Mouse (Mus musculus): ENCODE data around the gene Rpl36-ps4. TPM values are rescaled to one million over a fixed set of nuclear protein-coding genes. Genes with fewer than 3 reads are reported as not detected.
A peak's percentile ranks its signal among the peaks of the same experiment; 100 is the strongest.

The Rpl36-ps4 gene
- polyA plus RNA-seq (2016; fragmentation: Nextera tagmentation; extraction: Ambion mirVana) = not detected in 2 replicates

DNA sequence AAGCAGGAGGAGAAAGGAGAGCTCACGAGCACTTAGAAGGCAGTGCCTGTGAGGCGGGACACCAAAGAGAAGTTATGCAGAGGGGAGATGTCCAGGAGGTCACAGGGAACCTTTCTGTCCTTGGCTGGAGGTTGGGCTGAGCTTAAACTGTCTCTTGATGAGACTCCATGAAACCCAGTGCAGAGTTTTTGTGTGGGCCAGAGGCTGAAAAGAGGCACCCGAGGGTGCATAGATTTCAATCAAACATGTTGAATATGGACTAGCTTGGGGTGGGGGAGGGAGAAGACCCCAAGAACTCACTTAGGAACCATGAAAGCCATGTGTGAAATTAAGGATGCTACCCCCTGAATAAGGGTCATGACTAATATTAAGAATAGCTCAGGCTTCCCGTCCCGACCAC lies at the start of gene Rpl36-ps4:
Rpl36-ps4 (plus strand) TSS at position 301 of the 400 bp plus-strand sequence.
- H3K4me3 ChIP-seq = no peak within 1 kb of the TSS
- H3K9ac ChIP-seq = no peak within 1 kb of the TSS
- H3K27me3 ChIP-seq (replicated peaks) = no peaks in the 10 kb centered on the region
- H3K4me2 ChIP-seq = no peak within 1 kb of the TSS
- no peaks in the 10 kb centered on the region for H3K36me3 ChIP-seq
- ATAC-seq (ENCODE audit: insufficient number of reproducible peaks, low FRiP score) = no peak
- H3K4me1 ChIP-seq (replicated peaks) = peaks cover 8% of the 10 kb centered on the region; the same call in 1 of the 2 replicates
- H3K27ac ChIP-seq (ENCODE audit: poor library complexity, severe bottlenecking) = no peak within 1 kb of the TSS
- no peaks in the 10 kb centered on the region for H3K9me3 ChIP-seq (replicated peaks)
- WGBS = 76% methylated on average over 5 of the region's 5 CpGs

DNA sequence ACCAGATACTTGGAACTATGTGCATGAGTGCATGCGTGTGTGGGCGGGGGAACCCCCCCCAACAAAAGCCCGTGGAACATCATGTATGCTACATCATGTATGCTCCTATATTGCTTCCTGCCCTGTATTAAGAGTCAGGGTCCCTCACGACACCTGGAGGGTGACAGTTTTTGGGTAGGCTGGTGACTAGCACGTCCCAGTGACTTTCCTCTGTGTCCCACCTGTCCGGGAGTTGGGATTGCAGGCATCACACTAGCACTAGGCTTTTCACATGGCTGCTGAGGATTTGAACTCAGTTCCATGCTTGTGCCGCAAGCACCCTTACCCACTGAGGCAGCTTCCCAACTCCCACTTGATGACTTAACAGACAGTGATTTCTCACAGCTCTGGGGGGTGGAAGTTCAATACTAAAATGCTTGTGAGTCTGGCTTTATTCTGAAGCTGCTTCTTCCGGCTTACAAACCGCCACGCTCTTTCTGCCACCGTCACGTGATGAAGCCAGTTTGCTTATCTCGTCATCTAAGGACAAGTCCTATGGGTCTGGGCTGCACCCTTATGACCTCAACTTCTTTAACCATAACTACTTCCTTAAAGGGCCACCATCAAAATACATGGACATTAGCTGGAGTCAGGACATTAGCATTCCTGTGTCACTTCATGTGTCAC lies 49.2 kb upstream of the Rpl36-ps4 start:
- WGBS = 80% methylated on average over 13 of the region's 13 CpGs

DNA sequence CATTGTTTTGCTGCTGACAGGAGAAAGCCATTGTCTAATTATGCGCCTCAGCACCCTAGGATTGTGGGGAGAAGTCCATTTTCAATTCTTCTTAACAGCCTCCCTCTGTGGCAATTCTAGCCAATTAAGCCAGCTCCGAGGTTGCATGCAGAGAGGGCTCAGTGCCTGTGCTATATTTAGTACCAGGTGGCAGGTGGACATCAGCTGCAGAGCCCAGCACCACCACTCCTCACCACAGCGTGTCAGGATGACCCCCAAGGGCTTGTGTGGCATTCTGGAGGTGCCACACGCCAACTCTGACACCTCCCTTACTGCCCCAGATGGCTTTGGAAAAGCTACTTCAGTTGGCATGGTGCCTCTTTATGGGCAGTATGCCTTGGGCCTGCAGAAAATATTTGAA lies 48.5 kb upstream of the Rpl36-ps4 start:
- H3K4me3 ChIP-seq = no peak overlapping the region
- ATAC-seq (ENCODE audit: insufficient number of reproducible peaks, low FRiP score) = no peak
- 44% methylated on average over 4 of the region's 4 CpGs for WGBS

More for the DNA sequence above, 49.2 kb upstream of the Rpl36-ps4 start:
- Histone ChIP-seq H3K9me3 (replicated peaks) (no peaks in the 10 kb centered on the region), H3K4me1 (replicated peaks) (peaks cover 14% of the 10 kb centered on the region), H3K4me2 (no peak overlapping the region), H3K4me3 (no peak overlapping the region), H3K27me3 (replicated peaks) (peaks cover 6% of the 10 kb centered on the region; the same call in 1 of the 2 replicates), H3K9ac (no peak overlapping the region), H3K36me3 (no peaks in the 10 kb centered on the region), H3K27ac (ENCODE audit: poor library complexity, severe bottlenecking) (no peak overlapping the region)
- no peak for ATAC-seq (ENCODE audit: insufficient number of reproducible peaks, low FRiP score)

DNA sequence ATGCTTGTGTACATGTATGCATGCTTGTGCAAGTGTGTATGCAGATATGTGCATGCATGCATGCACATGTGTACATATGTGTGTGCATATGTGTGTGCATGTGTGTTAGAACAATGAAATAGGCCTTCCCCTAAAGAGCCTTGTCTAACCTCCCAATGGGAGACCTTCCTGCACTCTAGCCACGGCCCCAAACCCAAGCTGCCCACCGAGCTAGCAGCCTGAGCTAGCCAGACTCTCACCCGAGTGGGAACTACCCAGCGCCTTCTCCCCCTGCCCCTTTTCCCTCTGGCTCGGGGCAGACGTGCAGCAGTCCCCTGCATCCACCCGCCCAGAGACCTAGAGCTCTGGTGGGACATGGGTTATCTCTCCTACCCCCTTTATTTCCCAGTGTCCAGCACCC lies 47.3 kb upstream of the Rpl36-ps4 start:
- ATAC-seq (ENCODE audit: insufficient number of reproducible peaks, low FRiP score) = no peak
- H3K36me3 ChIP-seq = no peaks in the 10 kb centered on the region
- no peak overlapping the region for H3K9ac ChIP-seq
- peaks cover 21% of the 10 kb centered on the region for H3K4me1 ChIP-seq (replicated peaks)
- peaks cover 6% of the 10 kb centered on the region; the same call in 1 of the 2 replicates for H3K27me3 ChIP-seq (replicated peaks)
- 62% methylated on average over 7 of the region's 7 CpGs for WGBS
- H3K9me3 ChIP-seq (replicated peaks) = no peaks in the 10 kb centered on the region
- H3K4me3 ChIP-seq = no peak overlapping the region
- no peak overlapping the region for H3K4me2 ChIP-seq
- H3K27ac ChIP-seq (ENCODE audit: poor library complexity, severe bottlenecking) = no peak overlapping the region

More for the DNA sequence above, 48.5 kb upstream of the Rpl36-ps4 start:
- no peak overlapping the region for H3K9ac ChIP-seq
- peaks cover 6% of the 10 kb centered on the region; the same call in 1 of the 2 replicates for H3K27me3 ChIP-seq (replicated peaks)
- H3K4me2 ChIP-seq = no peak overlapping the region
- no peaks in the 10 kb centered on the region for H3K36me3 ChIP-seq
- H3K27ac ChIP-seq (ENCODE audit: poor library complexity, severe bottlenecking) = no peak overlapping the region
- H3K9me3 ChIP-seq (replicated peaks) = no peaks in the 10 kb centered on the region
- peaks cover 16% of the 10 kb centered on the region for H3K4me1 ChIP-seq (replicated peaks)

DNA sequence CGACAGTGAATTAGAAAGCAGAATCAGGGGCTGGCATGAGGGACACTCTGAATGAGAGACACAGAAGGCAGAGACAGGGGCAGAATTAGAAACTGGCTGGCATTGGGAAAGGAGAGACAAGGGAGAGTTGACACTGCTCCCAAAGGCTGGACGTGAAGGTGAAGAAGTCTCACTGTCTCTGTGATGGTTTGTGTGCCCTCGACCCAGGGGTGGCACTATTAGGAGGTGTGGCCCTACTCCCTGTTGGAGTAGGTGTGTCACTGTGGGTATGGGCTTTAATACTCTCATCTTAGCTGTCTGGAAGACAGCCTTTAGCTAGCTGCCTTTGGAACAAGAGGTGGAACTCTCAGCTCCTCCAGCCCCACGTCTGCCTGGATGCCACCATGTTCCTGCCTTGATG lies 46.8 kb upstream of the Rpl36-ps4 start:
- H3K36me3 ChIP-seq = no peaks in the 10 kb centered on the region
- no peak overlapping the region for H3K4me3 ChIP-seq
- peaks cover 21% of the 10 kb centered on the region for H3K4me1 ChIP-seq (replicated peaks)
- H3K9ac ChIP-seq = no peak overlapping the region
- H3K27me3 ChIP-seq (replicated peaks) = peaks cover 6% of the 10 kb centered on the region; the same call in 1 of the 2 replicates
- H3K27ac ChIP-seq (ENCODE audit: poor library complexity, severe bottlenecking) = no peak overlapping the region
- no peaks in the 10 kb centered on the region for H3K9me3 ChIP-seq (replicated peaks)
- WGBS = 83% methylated on average over 4 of the region's 4 CpGs
- H3K4me2 ChIP-seq = no peak overlapping the region
- no peak for ATAC-seq (ENCODE audit: insufficient number of reproducible peaks, low FRiP score)

DNA sequence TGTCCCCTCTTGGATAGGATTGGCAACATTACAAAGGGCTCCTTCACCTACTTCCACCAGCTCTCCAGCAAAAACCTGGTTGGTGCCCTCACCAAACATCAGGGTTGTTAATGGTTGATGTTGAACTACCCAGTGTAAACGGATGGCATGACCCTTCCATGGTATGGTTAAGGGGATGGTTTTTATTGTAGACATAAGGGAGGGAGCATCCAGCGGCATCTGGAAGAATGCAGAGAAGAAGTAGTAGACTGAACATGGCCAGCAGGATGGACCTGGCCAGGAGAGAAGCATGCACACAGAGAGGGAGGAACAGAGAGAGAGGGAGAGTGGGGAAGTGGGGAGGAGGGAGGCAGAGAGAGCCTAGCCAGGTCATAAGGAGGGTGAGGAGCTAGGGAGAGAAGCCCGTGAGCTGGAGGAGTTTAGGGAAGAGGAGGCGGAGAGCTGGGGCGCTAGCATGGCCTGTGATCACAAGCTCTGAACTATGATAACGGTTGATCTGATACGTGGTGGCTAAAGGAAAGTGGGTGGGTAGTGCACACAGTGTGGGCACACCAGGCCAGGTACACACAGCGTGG lies 45.3 kb upstream of the Rpl36-ps4 start:
- H3K9me3 ChIP-seq (replicated peaks) = no peaks in the 10 kb centered on the region
- peaks cover 21% of the 10 kb centered on the region for H3K4me1 ChIP-seq (replicated peaks)
- no peak overlapping the region for H3K4me2 ChIP-seq
- no peaks in the 10 kb centered on the region for H3K36me3 ChIP-seq
- no peak overlapping the region for H3K9ac ChIP-seq
- WGBS = 81% methylated on average over 8 of the region's 8 CpGs
- H3K27me3 ChIP-seq (replicated peaks) = peaks cover 6% of the 10 kb centered on the region; the same call in 1 of the 2 replicates
- ATAC-seq (ENCODE audit: insufficient number of reproducible peaks, low FRiP score) = no peak
- H3K27ac ChIP-seq (ENCODE audit: poor library complexity, severe bottlenecking) = no peak overlapping the region
- no peak overlapping the region for H3K4me3 ChIP-seq

DNA sequence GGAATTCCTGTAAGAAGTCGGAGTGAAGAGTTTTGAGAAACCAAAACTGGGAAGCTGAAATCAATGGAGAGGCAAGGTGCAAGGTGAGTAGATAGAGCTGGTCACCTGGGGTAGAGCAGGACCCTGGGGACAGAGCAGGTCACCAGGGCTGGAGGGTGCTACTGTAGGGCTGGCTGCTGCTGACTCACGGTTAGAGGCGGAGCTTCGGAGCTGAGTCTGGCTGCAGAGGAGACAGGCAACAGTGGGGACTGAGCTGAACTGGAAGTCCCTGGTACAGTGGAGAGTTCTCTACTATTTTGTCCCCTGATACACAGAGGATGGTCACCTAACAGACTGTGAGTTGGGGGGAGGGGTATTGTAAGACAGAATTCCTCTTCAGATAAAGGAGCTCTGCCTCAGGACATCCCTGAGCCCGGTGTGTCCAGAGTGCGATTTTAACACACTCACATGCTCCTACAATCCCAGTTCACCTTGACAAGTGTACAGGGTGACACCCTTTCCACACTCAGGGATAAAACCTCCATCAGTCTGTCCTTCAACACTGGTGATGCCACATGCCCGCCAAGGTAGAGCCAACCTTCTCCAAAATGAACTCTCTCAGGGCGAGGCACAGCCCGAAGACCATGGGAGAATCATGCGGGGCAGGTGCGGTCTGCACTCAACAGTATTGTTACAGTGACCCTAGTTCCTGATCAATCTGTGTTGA lies 44.3 kb upstream of the Rpl36-ps4 start:
- Histone ChIP-seq H3K27ac (ENCODE audit: poor library complexity, severe bottlenecking) (no peak overlapping the region), H3K4me3 (no peak overlapping the region), H3K4me1 (replicated peaks) (peaks cover 21% of the 10 kb centered on the region), H3K9ac (no peak overlapping the region), H3K9me3 (replicated peaks) (no peaks in the 10 kb centered on the region), H3K27me3 (replicated peaks) (peaks cover 6% of the 10 kb centered on the region; the same call in 1 of the 2 replicates), H3K4me2 (no peak overlapping the region), H3K36me3 (no peaks in the 10 kb centered on the region)
- 69% methylated on average over 11 of the region's 11 CpGs for WGBS
- ATAC-seq (ENCODE audit: insufficient number of reproducible peaks, low FRiP score) = no peak

DNA sequence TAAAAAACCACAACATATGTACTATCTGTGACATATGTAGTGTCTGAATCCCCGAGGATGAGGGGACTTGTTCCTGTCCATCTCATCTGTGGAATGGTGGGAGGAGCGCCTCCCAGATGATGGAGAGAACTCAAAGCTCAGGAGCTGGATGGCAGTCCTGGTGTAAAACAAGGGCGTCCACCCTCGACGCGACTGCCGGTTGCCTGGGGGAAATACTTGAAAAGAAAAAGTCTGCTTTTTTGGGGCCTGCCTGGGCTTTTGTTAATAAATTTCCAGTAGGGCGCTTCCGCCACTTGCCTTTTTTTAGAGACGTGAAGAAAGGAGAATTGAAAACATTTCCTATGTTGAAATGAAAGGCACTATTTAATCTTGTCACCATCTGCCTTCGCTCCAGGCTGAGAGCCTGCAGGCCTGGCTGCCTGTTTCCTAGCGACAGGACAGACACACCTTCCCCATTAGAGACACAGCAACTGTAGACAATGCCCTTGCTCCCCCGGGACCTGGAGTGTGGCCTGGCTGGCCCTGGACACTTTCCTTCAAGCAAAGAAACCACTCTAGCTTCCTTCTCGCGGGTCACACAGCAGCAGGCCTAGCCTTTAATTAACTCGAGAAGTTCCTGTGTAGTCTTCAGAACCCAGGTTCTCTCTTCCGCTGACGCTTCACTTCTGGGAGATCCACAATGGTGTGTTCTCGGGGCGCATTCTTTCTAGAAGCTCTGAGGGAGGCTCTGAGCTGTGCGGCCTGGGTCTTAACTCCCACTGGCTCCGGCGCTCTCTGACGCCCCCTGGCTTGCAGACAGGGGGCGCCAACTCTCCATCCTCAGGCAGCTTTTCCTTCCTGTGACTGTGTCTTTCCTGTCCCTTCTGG lies 43.3 kb upstream of the Rpl36-ps4 start:
- ATAC-seq (ENCODE audit: insufficient number of reproducible peaks, low FRiP score) = peak; percentile 77; the same call in 1 of the 2 replicates
- H3K4me3 ChIP-seq = no peak overlapping the region
- WGBS = 23% methylated on average over 25 of the region's 25 CpGs

DNA sequence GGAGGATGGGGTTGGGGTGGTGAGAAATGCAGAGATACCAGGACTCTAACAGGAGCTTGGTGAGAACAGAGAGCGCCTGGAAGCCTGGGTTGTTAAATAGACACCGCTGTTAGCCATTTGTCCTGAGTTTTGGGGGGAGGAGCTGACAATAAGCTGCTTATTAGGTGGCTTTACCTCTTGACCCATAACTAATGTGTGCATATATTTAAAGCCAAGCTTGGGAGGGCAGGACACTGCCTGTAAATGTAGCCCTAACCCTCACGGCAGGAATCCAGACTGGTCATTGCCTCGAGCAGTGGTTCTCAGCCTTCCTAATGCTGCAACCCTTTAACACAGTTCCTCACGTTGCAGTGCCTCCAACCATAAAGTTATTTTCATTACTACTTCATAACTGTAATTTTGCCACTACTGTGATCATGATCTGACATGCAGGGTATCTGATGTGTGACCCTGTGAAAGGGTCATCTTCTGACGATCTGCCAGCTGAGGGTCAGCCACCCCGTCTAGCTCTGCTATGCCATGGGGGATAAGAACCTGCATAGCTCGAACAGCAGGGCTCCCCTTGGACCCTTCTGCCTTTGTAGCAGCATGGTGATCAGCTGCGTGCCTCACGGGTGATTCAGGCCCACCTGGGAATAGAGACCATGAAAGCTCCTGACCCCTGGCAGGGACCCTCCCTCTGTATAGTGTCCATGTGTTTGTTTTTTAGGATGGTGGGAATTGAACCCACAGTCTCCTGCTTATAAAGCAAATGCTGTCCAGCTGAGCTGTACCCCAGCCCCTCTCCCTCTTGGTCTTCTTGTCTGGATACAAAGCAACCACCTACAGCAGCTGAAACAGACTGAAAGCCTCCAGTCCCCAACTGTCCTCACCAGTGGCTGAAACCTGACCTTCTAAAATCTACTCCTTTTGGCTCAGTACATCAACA lies 42.0 kb upstream of the Rpl36-ps4 start:
- H3K9ac ChIP-seq = no peak overlapping the region
- no peak overlapping the region for H3K4me2 ChIP-seq
- H3K27ac ChIP-seq (ENCODE audit: poor library complexity, severe bottlenecking) = no peak overlapping the region
- no peaks in the 10 kb centered on the region for H3K9me3 ChIP-seq (replicated peaks)
- no peaks in the 10 kb centered on the region for H3K36me3 ChIP-seq
- peaks cover 6% of the 10 kb centered on the region; the same call in 1 of the 2 replicates for H3K27me3 ChIP-seq (replicated peaks)
- 66% methylated on average over 10 of the region's 10 CpGs for WGBS
- H3K4me1 ChIP-seq (replicated peaks) = peaks cover 22% of the 10 kb centered on the region
- no peak for ATAC-seq (ENCODE audit: insufficient number of reproducible peaks, low FRiP score)
- H3K4me3 ChIP-seq = no peak overlapping the region

More for the DNA sequence above, 43.3 kb upstream of the Rpl36-ps4 start:
- H3K27me3 ChIP-seq (replicated peaks) = peaks cover 6% of the 10 kb centered on the region; the same call in 1 of the 2 replicates
- H3K36me3 ChIP-seq = no peaks in the 10 kb centered on the region
- H3K27ac ChIP-seq (ENCODE audit: poor library complexity, severe bottlenecking) = no peak overlapping the region
- H3K9ac ChIP-seq = no peak overlapping the region
- H3K4me2 ChIP-seq = peak overlapping the region; percentile 43
- H3K4me1 ChIP-seq (replicated peaks) = peaks cover 20% of the 10 kb centered on the region
- H3K9me3 ChIP-seq (replicated peaks) = no peaks in the 10 kb centered on the region
